Mouse (Mus musculus) liver, adult 2 months (tissue): Measurements from ENCODE around the gene Vps72. TPM values are rescaled to one million over a fixed set of nuclear protein-coding genes. Genes with fewer than 3 reads are reported as not detected.

Experiments used
- DNase-seq: peaks from one replicate; pipeline ENCODE4 v3.0.0-alpha.2; 2011; ENCODE audit warnings: low read depth, low spot score; ENCODE audit errors: extremely low read depth
- H3K27ac ChIP-seq: fragments of 200-500 bp; replicated peaks from 2 replicates; pipeline ENCODE4 v1.5.1; 2012; ENCODE audit warnings: low read depth, mild to moderate bottlenecking, control low read depth, inconsistent platforms, low read length; ENCODE audit not compliant: insufficient read depth
- H3K27me3 ChIP-seq: fragments of 200-500 bp; 2 replicates; pipeline ENCODE4 v1.6.1; 2012; ENCODE audit warnings: mild to moderate bottlenecking, moderate library complexity, low read length, inconsistent platforms; ENCODE audit not compliant: control insufficient read depth, insufficient read depth
- H3K36me3 ChIP-seq: fragments of 200-500 bp; 2 replicates; pipeline ENCODE4 v1.6.1; 2012; ENCODE audit warnings: low read length, inconsistent platforms; ENCODE audit not compliant: control insufficient read depth, insufficient read depth
- H3K4me1 ChIP-seq: fragments of 200-500 bp; 2 replicates; pipeline ENCODE4 v1.6.1; 2011; ENCODE audit warnings: low read length; ENCODE audit not compliant: control insufficient read depth, insufficient read depth
- H3K4me3 ChIP-seq: fragments of 200-500 bp; 2 replicates; pipeline ENCODE4 v1.5.1; 2011; ENCODE audit warnings: low read depth, mild to moderate bottlenecking, control low read depth, low read length, moderate library complexity; ENCODE audit not compliant: insufficient read depth
- H3K79me2 ChIP-seq: fragments of 200-500 bp; 2 replicates; pipeline ENCODE4 v1.6.1; 2012; ENCODE audit warnings: inconsistent platforms, mild to moderate bottlenecking, low read length, moderate library complexity; ENCODE audit not compliant: control insufficient read depth, insufficient read depth
- H3K9ac ChIP-seq: fragments of 200-500 bp; 2 replicates; pipeline ENCODE4 v1.6.1; 2012; ENCODE audit warnings: low read depth, mild to moderate bottlenecking, control low read depth, inconsistent platforms, low read length
- CTCF ChIP-seq: fragments of 200-500 bp; IDR thresholded peaks from 2 replicates; pipeline ENCODE4 v1.5.1; 2011; ENCODE audit warnings: low read depth, low read length, control low read depth
- POLR2A ChIP-seq: fragments of 200-500 bp; IDR thresholded peaks from 2 replicates; pipeline ENCODE4 v1.6.1; 2011; ENCODE audit warnings: low read length, control low read depth; ENCODE audit not compliant: insufficient read depth; ENCODE audit errors: extremely low read depth
- WGBS: fragments of 180-500 bp; shearing (Covaris S2); methylation state at CpG from one replicate; pipeline ENCODE4 v1.1.7; 2018; 5-methylcytosine and 5-hydroxymethylcytosine counted together
- polyA plus RNA-seq: library from polyadenylated mRNA; depleted of rRNA; stranded (reverse); fragments of >200 nt; gene quantifications from 2 replicates; pipeline ENCODE4 v1.2.3, GENCODE M21; 2012
- total RNA-seq: library from RNA; depleted of rRNA; stranded (reverse); fragments of >200 nt; gene quantifications from 2 replicates; pipeline ENCODE4 v1.2.3, GENCODE M21; 2014

Vps72 gene
- total and polyA plus RNA-seq, 2 experiments: 9.9 to 27.4 TPM

GRCm38 (mm10) chr3:95141474-95141873, 30.7 kb downstream of the Vps72 start:
- 95% methylated on average over 9 of the region's 9 CpGs for WGBS
- Histone ChIP-seq H3K9ac (peak overlapping the region; percentile 51), H3K4me1 (peaks cover 6% of the 10 kb centered on the region; the same call in 1 of the 2 replicates), H3K36me3 (no peaks in the 10 kb centered on the region), H3K27ac (peak overlapping the region; percentile 48; the same call in 1 of the 2 replicates), H3K4me3 (peak overlapping the region; percentile 52), H3K27me3 (no peaks in the 10 kb centered on the region), H3K79me2 (no peaks in the 10 kb centered on the region)
- TF ChIP-seq CTCF (no peak), POLR2A (no peak)
- no peak for DNase-seq

- Histone ChIP-seq H3K4me1 (peaks cover 6% of the 10 kb centered on the region; the same call in 1 of the 2 replicates), H3K4me3 (peak within 1 kb of the TSS; percentile 52), H3K27ac (peak within 1 kb of the TSS; percentile 48; the same call in 1 of the 2 replicates), H3K9ac (peak within 1 kb of the TSS; percentile 51), H3K79me2 (no peaks in the 10 kb centered on the region), H3K36me3 (no peaks in the 10 kb centered on the region), H3K27me3 (no peaks in the 10 kb centered on the region)
- WGBS: 84% methylated on average over 10 of the region's 10 CpGs
- TF ChIP-seq POLR2A (no peak), CTCF (no peak)
- no peak for DNase-seq
Measured at GRCm38 (mm10) chr3:95141952-95142616, 31.3 kb downstream of the Vps72 start, which contains the start of gene Tnfaip8l2. Gene Tnfaip8l2, minus strand, starts transcription at chr3:95142360.

GRCm38 (mm10) chr3:95142617-95143011, 31.8 kb downstream of the Vps72 start:
- peak; percentile 69 for DNase-seq
- peak; percentile 99 for TF ChIP-seq CTCF
- TF ChIP-seq POLR2A: no peak
- Histone ChIP-seq H3K9ac (no peak overlapping the region), H3K27me3 (no peaks in the 10 kb centered on the region), H3K27ac (no peak overlapping the region), H3K4me1 (peaks cover 6% of the 10 kb centered on the region; the same call in 1 of the 2 replicates), H3K4me3 (no peak overlapping the region), H3K36me3 (no peaks in the 10 kb centered on the region), H3K79me2 (no peaks in the 10 kb centered on the region)
- WGBS: 5% methylated on average over 5 of the region's 5 CpGs

GRCm38 (mm10) chr3:95147924-95148323, 37.1 kb downstream of the Vps72 start:
- Histone ChIP-seq H3K79me2 (no peaks in the 10 kb centered on the region), H3K9ac (no peak overlapping the region), H3K4me3 (no peak overlapping the region), H3K27ac (no peak overlapping the region), H3K27me3 (no peaks in the 10 kb centered on the region), H3K36me3 (no peaks in the 10 kb centered on the region), H3K4me1 (no peaks in the 10 kb centered on the region)
- WGBS: 71% methylated on average over 3 of the region's 3 CpGs
- TF ChIP-seq CTCF: no peak
- no peak for TF ChIP-seq POLR2A
- no peak for DNase-seq

- no peaks in the 10 kb centered on the region for H3K27me3 ChIP-seq
- no peaks in the 10 kb centered on the region for H3K36me3 ChIP-seq
- H3K9ac ChIP-seq: no peak overlapping the region
- H3K27ac ChIP-seq: no peak overlapping the region
- WGBS: 46% methylated on average over 4 of the region's 4 CpGs
- H3K4me3 ChIP-seq: no peak overlapping the region
- peak; percentile 24 for DNase-seq
- H3K4me1 ChIP-seq: no peaks in the 10 kb centered on the region
- peak; percentile 57 for TF ChIP-seq CTCF
- TF ChIP-seq POLR2A: no peak
- H3K79me2 ChIP-seq: no peaks in the 10 kb centered on the region
Measured at GRCm38 (mm10) chr3:95153874-95154273, 43.1 kb downstream of the Vps72 start.

- H3K36me3 ChIP-seq: no peaks in the 10 kb centered on the region
Measured at GRCm38 (mm10) chr3:95159511-95159986, 48.7 kb downstream of the Vps72 start.

More at GRCm38 (mm10) chr3:95159511-95159986, 48.7 kb downstream of the Vps72 start:
- peaks cover 3% of the 10 kb centered on the region for H3K4me1 ChIP-seq
- no peak for DNase-seq
- peak overlapping the region; percentile 51 for H3K4me3 ChIP-seq
- peaks cover 5% of the 10 kb centered on the region; the same call in 1 of the 2 replicates for H3K27me3 ChIP-seq
- no peaks in the 10 kb centered on the region for H3K79me2 ChIP-seq
- WGBS: 51% methylated on average over 8 of the region's 8 CpGs
- TF ChIP-seq CTCF: no peak
- TF ChIP-seq POLR2A: no peak
- H3K9ac ChIP-seq: peak overlapping the region; percentile 33; the same call in 1 of the 2 replicates
- no peak overlapping the region for H3K27ac ChIP-seq
